Mouse (Mus musculus) B cell, adult 62 days (primary cell): ENCODE data around the gene Rhag. TPM values are rescaled to one million over a fixed set of nuclear protein-coding genes. Genes with fewer than 3 reads are reported as not detected.

ENCODE experiments used
- total RNA-seq: library from RNA; stranded (reverse); gene quantifications from 4 replicates; pipeline ENCODE4 v1.2.4, GENCODE M21; 2023

Gene Rhag
- total RNA-seq, result not detected in 4 replicates

DNA sequence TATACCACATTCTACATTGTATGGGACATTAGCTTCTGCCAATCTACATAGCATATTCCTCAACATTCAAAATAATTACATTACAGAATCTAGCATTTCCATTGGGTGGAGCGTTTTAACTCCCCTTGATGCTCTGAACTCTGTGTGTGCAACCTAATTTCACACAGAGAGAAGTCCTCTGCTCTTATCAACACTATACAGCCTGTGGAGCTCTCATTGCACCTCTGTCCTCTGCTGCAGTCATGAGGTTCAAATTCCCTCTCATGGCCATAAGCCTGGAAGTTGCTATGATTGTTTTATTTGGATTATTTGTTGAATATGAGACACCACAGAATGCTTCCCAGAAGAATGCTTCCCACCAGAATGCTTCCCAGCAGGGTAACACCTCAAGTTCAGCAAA lies at the start of gene Rhag:
Gene Rhag, plus strand, starts transcription at position 193 of the 400 bp plus-strand sequence.

DNA sequence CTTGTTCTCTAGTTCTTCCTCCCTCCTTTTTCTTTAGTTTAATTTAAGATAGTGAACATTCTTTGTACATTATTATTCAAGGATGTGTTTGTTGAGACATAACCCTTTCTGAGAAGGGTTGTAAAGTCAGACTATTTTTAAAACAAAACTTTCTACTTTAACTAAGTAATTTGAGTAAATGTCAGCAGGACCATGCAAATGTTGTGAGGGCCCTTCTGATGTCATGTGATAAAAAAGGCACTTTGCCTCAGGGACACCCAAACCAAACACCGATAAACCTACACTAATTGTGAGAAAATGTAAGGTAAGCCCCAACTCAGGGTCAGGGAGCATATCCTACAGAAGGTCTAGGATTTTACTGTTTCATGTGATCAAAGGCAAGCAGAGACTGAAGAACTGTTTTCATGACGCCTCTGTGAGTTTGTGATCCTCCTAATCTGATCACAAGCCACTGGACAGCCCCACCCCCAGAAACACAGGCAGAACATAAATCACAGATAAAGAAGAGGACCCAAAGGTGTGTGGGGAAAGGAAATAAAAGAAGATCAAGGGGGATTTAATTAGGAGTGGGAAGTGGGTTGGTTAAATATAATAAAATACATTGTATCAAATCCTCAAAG lies 3.9 kb upstream of the Rhag start, which contains the start of gene Crisp2:
Gene Crisp2, minus strand, starts transcription at position 51 of the 620 bp plus-strand sequence.

GRCm38 (mm10) chr17:40879924-40880691 lies 69.2 kb downstream of the Rhag start, which contains the start of gene 9130008F23Rik:
Gene 9130008F23Rik (minus strand): TSS chr17:40880559.

Other genes starting within 250 kb of the Rhag start
- not detected in 4 replicates for gene Esp6, start 249.6 kb upstream of the Rhag start, total RNA-seq
- gene Esp4, start 212.5 kb upstream of the Rhag start, total RNA-seq, result not detected in 4 replicates
- not detected in 4 replicates for gene Esp3, start 179.1 kb upstream of the Rhag start, total RNA-seq
- gene Esp1, start 84.0 kb upstream of the Rhag start, total RNA-seq, result not detected in 4 replicates
- not detected in 4 replicates for gene Crisp2, start 4.1 kb upstream of the Rhag start, total RNA-seq
- not detected in 4 replicates for gene 9130008F23Rik, start 69.4 kb downstream of the Rhag start, total RNA-seq
- gene Glyatl3, start 103.2 kb downstream of the Rhag start, total RNA-seq, result not detected in 4 replicates
- gene Mut, start 123.6 kb downstream of the Rhag start, total RNA-seq, result 6.8 to 12.1 TPM (median 11.1 TPM) in 4 replicates
- gene Cenpq, start 123.9 kb downstream of the Rhag start, total RNA-seq, result 45.3 to 54.0 TPM (median 50.6 TPM) in 4 replicates